Mouse (Mus musculus): ENCODE measurements around the gene Med12l. TPM values are rescaled to one million over a fixed set of nuclear protein-coding genes. Genes with fewer than 3 reads are reported as not detected.
"Not testable (repeated sequence)": the region's sequence is repeated elsewhere in the genome, so short reads cannot be mapped to it uniquely, and the experiment has no call there.

The Med12l gene
- polyA plus RNA-seq, 1 experiment from 2014 or later: 2.4 TPM

DNA sequence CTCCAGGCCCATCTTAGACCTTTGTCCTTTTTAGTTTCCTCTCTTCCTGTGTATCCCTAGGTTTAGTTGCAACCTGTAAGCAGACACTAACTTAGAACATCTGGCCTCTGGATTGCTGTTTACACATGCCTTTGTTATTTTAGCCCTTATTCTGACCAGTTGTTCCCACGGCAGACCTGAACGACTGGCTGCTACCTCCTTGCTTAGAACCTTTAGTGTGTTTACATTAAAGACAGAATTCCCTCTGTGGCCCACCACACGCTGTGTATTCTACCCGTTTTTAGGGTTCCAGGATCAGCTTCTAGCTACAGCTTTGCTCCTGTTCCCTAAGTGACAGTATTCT is 19.5 kb downstream of the Med12l start:
- H3K4me3 ChIP-seq (replicated peaks): no peak overlapping the region
- no peaks in the 10 kb centered on the region for H3K9me3 ChIP-seq (replicated peaks)
- H3K4me2 ChIP-seq: no peak overlapping the region; the same call in 1 of the 2 replicates
- no peak overlapping the region for H3K9ac ChIP-seq
- 14% methylated on average over 4 of the region's 4 CpGs for WGBS
- H3K27ac ChIP-seq: no peak overlapping the region
- ATAC-seq (replicated peaks; ENCODE audit: low FRiP score): no peak
- H3K36me3 ChIP-seq: no peaks in the 10 kb centered on the region
- H3K4me1 ChIP-seq: peaks cover 10% of the 10 kb centered on the region; the same call in 1 of the 2 replicates
- H3K27me3 ChIP-seq: no peaks in the 10 kb centered on the region

DNA sequence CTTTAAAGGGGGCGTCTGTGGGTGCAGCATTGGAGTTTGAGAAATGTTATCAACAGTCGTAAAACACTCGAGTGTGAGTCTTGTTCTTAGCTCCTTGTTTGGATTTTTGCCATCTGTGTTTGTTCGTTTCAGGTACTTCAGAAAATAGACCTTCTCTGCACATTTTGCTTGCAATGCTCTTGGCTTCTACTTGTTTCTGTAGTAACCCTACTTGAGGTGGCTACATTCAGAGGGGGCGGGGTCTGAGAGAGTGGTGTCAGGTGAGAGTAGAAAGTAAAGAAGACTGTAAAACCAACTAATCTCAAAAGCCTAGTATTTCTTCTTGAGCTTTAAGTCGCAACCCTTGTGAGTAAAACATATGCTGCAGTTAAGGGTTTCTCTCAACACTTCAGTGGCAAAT is 23.1 kb downstream of the Med12l start:
- no peaks in the 10 kb centered on the region for H3K36me3 ChIP-seq
- WGBS: 72% methylated on average over 6 of the region's 6 CpGs
- H3K9ac ChIP-seq: no peak overlapping the region
- H3K4me1 ChIP-seq: 0 out of 2 replicates have a peak, but pooled peaks cover 6% of the 10 kb centered on the region
- no peak overlapping the region for H3K27ac ChIP-seq
- H3K27me3 ChIP-seq: no peaks in the 10 kb centered on the region
- no peaks in the 10 kb centered on the region for H3K9me3 ChIP-seq (replicated peaks)
- no peak for ATAC-seq (replicated peaks; ENCODE audit: low FRiP score)
- H3K4me2 ChIP-seq: no peak overlapping the region
- no peak overlapping the region for H3K4me3 ChIP-seq (replicated peaks)

DNA sequence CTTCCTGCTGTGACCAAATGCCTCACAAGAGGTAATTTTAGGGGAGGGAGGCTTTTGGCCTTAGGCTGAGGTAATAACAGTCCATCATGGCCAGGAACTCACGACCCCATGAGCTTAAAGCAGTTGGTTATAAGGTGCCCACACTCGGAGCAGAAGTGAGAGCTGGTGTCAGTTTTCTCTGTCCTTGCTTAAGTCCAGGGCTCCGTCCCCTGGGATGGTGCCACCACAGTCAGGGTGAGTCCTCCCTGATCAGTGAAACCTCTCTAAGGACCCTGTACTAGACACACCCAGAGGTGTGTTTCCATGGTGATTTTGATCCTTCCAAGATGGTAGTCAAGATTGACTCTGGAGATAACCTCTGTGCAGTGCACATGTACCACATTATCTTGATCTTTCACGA is 25.4 kb downstream of the Med12l start:
- H3K27ac ChIP-seq: no peak overlapping the region
- WGBS: 35% methylated on average over 4 of the region's 4 CpGs
- no peak overlapping the region for H3K9ac ChIP-seq
- no peak overlapping the region for H3K4me3 ChIP-seq (replicated peaks)
- H3K4me1 ChIP-seq: no peaks in the 10 kb centered on the region
- H3K9me3 ChIP-seq (replicated peaks): no peaks in the 10 kb centered on the region
- H3K36me3 ChIP-seq: no peaks in the 10 kb centered on the region
- no peaks in the 10 kb centered on the region for H3K27me3 ChIP-seq
- no peak overlapping the region for H3K4me2 ChIP-seq
- no peak for ATAC-seq (replicated peaks; ENCODE audit: low FRiP score)

DNA sequence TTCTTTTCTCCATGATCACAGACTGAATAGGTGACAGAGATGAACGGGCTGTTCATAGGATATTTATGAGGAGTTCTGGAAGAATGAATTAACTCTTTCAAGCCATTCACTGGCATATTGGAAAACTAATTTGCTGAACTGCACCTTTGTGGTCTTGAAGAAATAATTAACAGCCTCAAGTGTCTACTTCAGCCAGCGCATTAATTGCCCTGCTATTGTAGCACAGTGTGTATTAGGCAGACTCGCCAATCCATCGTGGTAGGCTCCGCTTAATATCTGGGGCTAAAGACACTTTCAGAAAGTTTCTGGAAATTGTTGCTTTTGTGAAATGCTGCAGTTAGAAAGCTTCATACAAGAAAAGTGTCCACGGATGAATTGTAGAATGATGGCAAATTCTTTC is 35.9 kb downstream of the Med12l start:
- H3K4me1 ChIP-seq: no peaks in the 10 kb centered on the region
- no peak overlapping the region for H3K27ac ChIP-seq
- no peak for ATAC-seq (replicated peaks; ENCODE audit: low FRiP score)
- H3K9me3 ChIP-seq (replicated peaks): no peaks in the 10 kb centered on the region
- H3K36me3 ChIP-seq: no peaks in the 10 kb centered on the region
- no peaks in the 10 kb centered on the region for H3K27me3 ChIP-seq
- H3K9ac ChIP-seq: no peak overlapping the region
- no peak overlapping the region for H3K4me2 ChIP-seq
- 74% methylated on average over 6 of the region's 6 CpGs for WGBS
- H3K4me3 ChIP-seq (replicated peaks): no peak overlapping the region

DNA sequence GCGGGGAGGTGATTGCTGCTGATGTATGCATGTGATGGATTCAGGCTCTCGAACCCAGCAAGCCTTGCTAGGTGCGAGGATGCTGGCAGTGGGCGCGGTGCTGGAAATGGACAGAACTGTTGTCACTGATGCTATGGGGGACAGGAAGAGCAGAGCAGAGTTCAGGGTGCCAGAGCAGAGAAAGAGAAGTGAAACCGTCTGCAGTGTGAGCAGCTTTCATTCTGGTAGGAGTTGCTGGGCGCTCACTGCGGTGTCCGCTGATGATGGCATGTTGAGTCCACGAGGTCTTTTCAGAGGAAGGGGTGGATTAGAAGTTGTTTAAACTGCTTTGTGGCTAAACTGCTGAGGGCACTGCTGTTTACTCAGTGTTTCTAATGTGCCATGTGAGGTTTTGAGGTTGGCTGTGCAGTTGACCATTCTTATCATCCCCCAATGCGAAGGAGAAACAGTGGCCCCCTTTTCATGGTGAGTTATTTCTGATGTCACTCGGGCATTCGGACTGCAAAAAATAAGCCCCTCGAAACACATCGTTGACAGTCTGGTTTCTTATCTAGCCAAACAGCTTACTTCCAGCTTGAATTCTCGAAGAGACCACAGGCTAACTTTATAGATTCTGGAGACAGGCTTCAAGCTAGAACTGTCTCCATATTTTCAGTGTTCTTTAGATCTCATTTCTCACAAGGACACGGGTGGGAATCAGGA is 49.4 kb downstream of the Med12l start:
- H3K4me2 ChIP-seq: no peak overlapping the region
- H3K9ac ChIP-seq: no peak overlapping the region
- no peaks in the 10 kb centered on the region for H3K27me3 ChIP-seq
- H3K9me3 ChIP-seq (replicated peaks): no peaks in the 10 kb centered on the region
- no peaks in the 10 kb centered on the region for H3K36me3 ChIP-seq
- no peak overlapping the region for H3K27ac ChIP-seq
- no peak overlapping the region for H3K4me3 ChIP-seq (replicated peaks)
- peaks cover 8% of the 10 kb centered on the region for H3K4me1 ChIP-seq
- WGBS: 86% methylated on average over 17 of the region's 17 CpGs
- ATAC-seq (replicated peaks; ENCODE audit: low FRiP score): no peak

DNA sequence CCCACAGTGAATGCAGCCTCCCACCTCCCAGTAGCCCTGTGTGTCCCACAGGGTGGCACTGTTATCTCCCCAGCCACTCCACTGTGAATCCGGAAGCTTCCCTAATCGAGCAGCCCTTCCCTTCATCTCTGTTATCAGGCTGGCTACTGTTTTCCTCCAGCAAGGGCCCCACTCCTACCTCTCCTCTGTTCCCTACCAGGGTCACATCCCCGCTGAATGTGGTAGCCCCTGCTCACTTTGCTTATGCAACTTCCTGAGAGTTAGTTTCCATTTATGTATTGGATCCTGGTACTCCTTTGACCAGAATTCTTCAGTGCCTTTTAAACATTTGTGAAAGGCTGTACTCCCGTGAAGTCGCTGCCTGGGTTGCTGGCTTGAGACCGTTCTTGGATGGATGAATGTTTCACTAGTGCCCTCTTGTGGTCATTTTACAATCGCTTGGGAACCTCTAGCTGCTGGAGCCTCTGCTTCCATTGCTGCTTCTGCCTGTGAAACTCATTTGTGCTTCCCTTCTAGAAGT is 53.5 kb downstream of the Med12l start:
- H3K4me3 ChIP-seq (replicated peaks): no peak overlapping the region
- H3K9me3 ChIP-seq (replicated peaks): no peaks in the 10 kb centered on the region
- 3% methylated on average over 7 of the region's 7 CpGs for WGBS
- H3K9ac ChIP-seq: no peak overlapping the region
- peak overlapping the region; percentile 40 for H3K4me2 ChIP-seq
- no peaks in the 10 kb centered on the region for H3K27me3 ChIP-seq
- H3K27ac ChIP-seq: no peak overlapping the region
- H3K36me3 ChIP-seq: no peaks in the 10 kb centered on the region
- H3K4me1 ChIP-seq: peaks cover 10% of the 10 kb centered on the region
- peak; percentile 82 for ATAC-seq (replicated peaks; ENCODE audit: low FRiP score)

DNA sequence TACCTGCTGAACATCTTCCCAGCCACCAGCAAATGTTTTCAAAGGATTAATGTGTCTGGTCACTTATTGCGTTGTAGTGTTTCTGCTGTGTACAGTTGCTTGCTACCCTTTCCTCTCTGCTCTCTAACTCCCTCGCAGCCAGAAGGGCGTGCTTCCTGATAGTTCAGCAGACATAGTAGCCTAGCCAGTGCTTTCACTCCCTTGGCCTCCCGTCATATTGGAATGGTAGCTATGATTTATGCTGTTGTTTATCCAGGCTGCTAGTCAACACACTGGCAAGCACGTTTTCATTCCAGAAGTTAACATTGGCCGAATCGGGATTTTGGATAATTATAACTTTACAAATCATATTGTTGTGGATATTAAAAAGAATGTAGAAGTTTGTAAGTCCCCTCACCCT is 54.5 kb downstream of the Med12l start:
- ATAC-seq (replicated peaks; ENCODE audit: low FRiP score): no peak
- Histone ChIP-seq H3K36me3 (no peaks in the 10 kb centered on the region), H3K4me3 (replicated peaks) (no peak overlapping the region), H3K27me3 (no peaks in the 10 kb centered on the region), H3K9ac (no peak overlapping the region), H3K4me1 (peaks cover 10% of the 10 kb centered on the region), H3K27ac (no peak overlapping the region), H3K9me3 (replicated peaks) (no peaks in the 10 kb centered on the region), H3K4me2 (no peak overlapping the region)
- 65% methylated on average over 7 of the region's 7 CpGs for WGBS

DNA sequence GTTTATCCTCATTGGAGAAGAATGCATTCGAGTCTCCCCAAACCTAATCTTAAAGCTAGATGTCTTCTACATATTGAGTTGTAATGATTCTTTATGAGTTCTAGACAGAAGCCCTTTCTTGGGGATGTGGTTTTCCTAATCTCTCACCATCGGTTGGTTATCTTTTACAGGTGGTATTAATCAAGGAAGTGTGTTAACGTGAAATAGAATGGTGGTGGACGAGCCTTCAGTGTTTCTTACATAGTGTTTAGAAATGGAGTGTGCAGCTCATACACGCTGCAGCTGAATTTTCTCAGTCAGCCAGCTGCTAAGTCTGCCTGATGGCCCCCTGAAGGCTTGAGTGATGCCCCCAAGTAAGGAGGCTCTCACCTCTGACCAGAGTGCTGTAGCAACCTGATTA is 56.5 kb downstream of the Med12l start:
- no peak for ATAC-seq (replicated peaks; ENCODE audit: low FRiP score)
- H3K4me1 ChIP-seq: peaks cover 10% of the 10 kb centered on the region
- no peak overlapping the region for H3K4me3 ChIP-seq (replicated peaks)
- no peaks in the 10 kb centered on the region for H3K27me3 ChIP-seq
- WGBS: 61% methylated on average over 5 of the region's 5 CpGs
- H3K27ac ChIP-seq: no peak overlapping the region
- no peaks in the 10 kb centered on the region for H3K9me3 ChIP-seq (replicated peaks)
- no peak overlapping the region for H3K9ac ChIP-seq
- H3K36me3 ChIP-seq: no peaks in the 10 kb centered on the region
- H3K4me2 ChIP-seq: no peak overlapping the region

DNA sequence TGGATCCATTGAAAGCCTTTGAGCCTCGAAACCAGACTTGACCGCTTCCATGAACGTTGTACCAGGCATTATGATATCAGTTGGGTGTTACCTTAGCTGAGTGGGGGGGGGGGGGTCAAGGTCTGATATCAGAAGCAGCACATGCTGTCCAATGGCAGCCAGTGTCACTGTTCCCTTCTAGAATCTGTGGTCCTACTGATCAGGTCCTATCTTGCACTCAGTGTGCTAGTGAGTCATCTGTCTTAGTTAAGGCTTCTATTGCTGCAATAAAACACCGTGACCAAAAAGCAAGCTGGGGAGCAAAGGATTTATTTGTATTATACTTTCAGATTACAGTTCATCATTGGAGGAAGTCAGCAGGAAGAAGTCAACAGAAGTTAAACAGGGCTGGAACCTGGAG is 57.8 kb downstream of the Med12l start:
- no peak for ATAC-seq (replicated peaks; ENCODE audit: low FRiP score)
- no peak overlapping the region for H3K4me3 ChIP-seq (replicated peaks)
- WGBS: 85% methylated on average over 4 of the region's 4 CpGs
- no peak overlapping the region for H3K4me2 ChIP-seq
- peaks cover 10% of the 10 kb centered on the region for H3K4me1 ChIP-seq
- no peak overlapping the region for H3K9ac ChIP-seq
- H3K9me3 ChIP-seq (replicated peaks): no peaks in the 10 kb centered on the region
- no peak overlapping the region for H3K27ac ChIP-seq
- no peaks in the 10 kb centered on the region for H3K27me3 ChIP-seq
- H3K36me3 ChIP-seq: no peaks in the 10 kb centered on the region

DNA sequence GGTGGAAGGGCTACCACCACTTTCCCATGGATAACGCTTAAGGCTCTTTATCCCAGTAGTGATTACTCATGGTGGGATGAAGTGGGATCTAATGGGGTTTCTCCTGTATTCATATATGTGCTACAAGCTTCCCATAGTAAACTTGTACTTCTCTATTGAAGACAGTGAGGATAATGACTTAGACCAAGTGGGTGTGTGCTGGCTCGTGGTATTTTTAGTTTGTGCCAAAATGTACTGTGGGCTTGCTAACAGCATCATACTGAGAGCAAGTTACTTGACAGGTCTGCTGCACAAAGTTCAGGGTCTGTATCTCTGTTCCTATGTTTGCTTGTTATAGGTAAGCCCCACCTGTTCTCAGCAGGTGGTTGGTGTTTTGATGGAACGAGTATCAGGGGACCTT is 60.3 kb downstream of the Med12l start:
- H3K27me3 ChIP-seq: no peaks in the 10 kb centered on the region
- no peak overlapping the region for H3K4me3 ChIP-seq (replicated peaks)
- no peaks in the 10 kb centered on the region for H3K36me3 ChIP-seq
- no peak overlapping the region for H3K4me2 ChIP-seq
- 73% methylated on average over 3 of the region's 3 CpGs for WGBS
- no peak overlapping the region for H3K9ac ChIP-seq
- H3K27ac ChIP-seq: no peak overlapping the region
- ATAC-seq (replicated peaks; ENCODE audit: low FRiP score): no peak
- H3K4me1 ChIP-seq: no peaks in the 10 kb centered on the region
- H3K9me3 ChIP-seq (replicated peaks): no peaks in the 10 kb centered on the region

DNA sequence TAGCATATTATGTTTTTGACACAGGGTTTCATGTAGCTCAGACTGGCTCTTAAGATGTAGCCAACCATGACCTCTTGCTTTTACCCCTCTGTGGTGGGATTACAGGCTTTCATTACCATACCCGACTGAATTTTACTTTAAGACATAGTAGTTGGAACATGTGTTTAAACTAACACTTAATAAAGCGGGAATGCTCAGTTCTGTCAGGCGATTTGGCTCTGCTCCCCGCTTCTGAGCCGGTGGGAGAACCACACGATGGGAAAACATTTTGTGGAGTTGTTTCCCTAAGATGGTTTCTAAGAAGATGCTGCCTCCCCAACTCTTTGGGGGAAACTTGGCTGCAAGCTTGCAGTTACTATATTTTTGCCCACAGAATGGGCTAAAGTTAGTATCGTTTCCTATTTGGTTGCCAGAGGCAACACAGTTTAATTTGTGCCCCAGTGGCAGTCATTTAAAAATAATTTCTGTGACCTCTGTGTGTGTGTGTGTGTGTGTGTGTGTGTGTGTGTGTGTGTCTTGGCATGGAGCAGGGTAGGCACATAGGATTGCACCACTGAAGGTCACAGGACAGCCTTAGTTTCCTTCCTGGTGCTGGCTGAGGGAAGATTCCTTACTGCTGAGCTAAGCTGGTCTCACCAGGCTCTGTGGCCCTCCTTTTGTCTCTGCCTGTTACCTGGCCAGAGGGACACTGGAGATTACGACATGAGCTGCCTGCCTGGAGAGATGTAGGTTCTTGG is 61.1 kb downstream of the Med12l start:
- 65% methylated on average over 8 of the region's 8 CpGs for WGBS
- no peak for ATAC-seq (replicated peaks; ENCODE audit: low FRiP score)

DNA sequence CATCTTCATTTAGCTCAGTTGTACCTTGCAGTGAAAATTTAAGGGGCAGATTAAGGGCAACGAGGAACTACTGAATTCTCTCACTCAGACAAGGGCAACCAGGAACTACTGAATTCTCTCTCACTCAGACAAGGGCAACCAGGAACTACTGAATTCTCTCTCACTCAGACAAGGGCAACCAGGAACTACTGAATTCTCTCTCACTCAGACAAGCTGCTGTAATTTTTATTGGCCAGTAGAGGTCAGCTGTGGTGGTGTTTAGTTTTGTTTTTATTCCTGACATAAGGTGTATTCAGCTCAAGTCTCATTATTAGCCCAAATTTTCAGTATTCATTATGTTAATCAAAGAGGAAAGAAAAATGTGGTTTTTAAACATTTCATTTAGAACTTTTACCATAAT is 63.4 kb downstream of the Med12l start:
- not testable (repeated sequence) for H3K4me1 ChIP-seq; H3K4me3 ChIP-seq (replicated peaks); H3K27me3 ChIP-seq; H3K27ac ChIP-seq; ATAC-seq (replicated peaks; ENCODE audit: low FRiP score); H3K4me2 ChIP-seq; H3K36me3 ChIP-seq; H3K9me3 ChIP-seq (replicated peaks); H3K9ac ChIP-seq
- WGBS: 73% methylated on average over 1 of the region's 1 CpGs

More for the DNA sequence above, 61.1 kb downstream of the Med12l start:
- H3K9me3 ChIP-seq (replicated peaks): no peaks in the 10 kb centered on the region
- no peak overlapping the region for H3K4me3 ChIP-seq (replicated peaks)
- no peaks in the 10 kb centered on the region for H3K36me3 ChIP-seq
- no peaks in the 10 kb centered on the region for H3K4me1 ChIP-seq
- no peaks in the 10 kb centered on the region for H3K27me3 ChIP-seq
- H3K27ac ChIP-seq: no peak overlapping the region
- no peak overlapping the region for H3K4me2 ChIP-seq
- no peak overlapping the region for H3K9ac ChIP-seq
